Mouse (Mus musculus): ENCODE results near the gene Padi1.

DNA sequence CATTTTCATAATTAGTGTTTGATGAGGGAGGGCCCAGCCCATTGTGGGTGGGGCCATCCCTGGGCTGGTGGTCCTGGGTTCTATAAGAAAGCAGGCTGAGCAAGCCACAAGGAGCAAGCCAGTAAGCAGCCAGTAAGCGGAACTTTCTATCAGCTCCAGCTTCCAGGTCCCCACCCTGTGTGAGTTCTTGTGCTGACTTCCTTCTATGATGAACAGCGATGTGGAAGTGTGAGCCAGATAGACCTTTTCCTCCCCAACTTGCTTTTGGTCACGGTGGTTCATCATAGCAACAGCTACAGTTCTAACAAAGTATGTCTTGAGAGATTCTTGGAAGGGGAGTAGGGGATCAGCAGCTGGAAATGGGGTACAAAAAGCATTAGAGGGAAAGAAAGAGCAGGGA, 79.6 kb downstream of the Padi1 start:
- TF ChIP-seq CTCF (IDR thresholded peaks at IDR 0.05; ENCODE audit: low read depth) (no peak), EP300 (IDR thresholded peaks at IDR 0.05; ENCODE audit: low read depth) (no peak)
